Mouse (Mus musculus) erythroid progenitor cell, adult 5-6 weeks (primary cell): ENCODE data around the gene Acadsb. TPM values are rescaled to one million over a fixed set of nuclear protein-coding genes. Genes with fewer than 3 reads are reported as not detected.
A peak's percentile ranks its signal among the peaks of the same experiment; 100 is the strongest.

Experiments
- ATAC-seq: replicated peaks from 2 replicates; pipeline ENCODE4 v1.8.0; 2016; ENCODE audit warnings: moderate number of reproducible peaks, mild to moderate bottlenecking, moderate TSS enrichment, inconsistent platforms; ENCODE audit not compliant: poor library complexity, low FRiP score, severe bottlenecking
- total RNA-seq, 2 experiments: library from RNA; stranded (forward) in 1 of 2; stranded (reverse) in 1 of 2; fragments of 150-400 nt in 1 of 2; fragments of 186-747, 209-891 nt in 1 of 2; gene quantifications; 2 replicates each; pipeline versions ENCODE4 v1.2.3 to v1.2.4; 2015 to 2017; ENCODE audit warnings: low replicate concordance in 2 of 2

Gene Acadsb
- total RNA-seq, 2 experiments from 2014 or later, result 1.7 to 12.9 TPM

DNA sequence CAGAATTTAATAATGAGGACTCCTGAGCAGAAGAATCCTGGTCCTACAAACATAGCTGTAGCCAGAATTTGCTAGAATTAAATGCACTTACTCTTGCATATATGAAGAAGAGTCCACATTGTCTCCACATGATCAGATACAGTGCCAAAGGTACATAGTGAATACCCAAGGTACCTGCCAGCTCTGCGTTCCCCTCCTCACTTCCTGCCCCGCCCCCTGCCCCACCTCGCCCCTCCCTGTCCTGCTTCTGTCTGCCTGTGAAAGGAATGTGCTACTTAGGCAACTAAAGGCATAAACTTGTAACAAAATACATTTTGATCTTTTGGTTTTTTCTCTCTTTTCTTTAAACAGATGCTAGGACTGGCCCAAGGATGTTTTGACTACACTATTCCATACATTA is 26.6 kb downstream of the Acadsb start:
- no peak for ATAC-seq

DNA sequence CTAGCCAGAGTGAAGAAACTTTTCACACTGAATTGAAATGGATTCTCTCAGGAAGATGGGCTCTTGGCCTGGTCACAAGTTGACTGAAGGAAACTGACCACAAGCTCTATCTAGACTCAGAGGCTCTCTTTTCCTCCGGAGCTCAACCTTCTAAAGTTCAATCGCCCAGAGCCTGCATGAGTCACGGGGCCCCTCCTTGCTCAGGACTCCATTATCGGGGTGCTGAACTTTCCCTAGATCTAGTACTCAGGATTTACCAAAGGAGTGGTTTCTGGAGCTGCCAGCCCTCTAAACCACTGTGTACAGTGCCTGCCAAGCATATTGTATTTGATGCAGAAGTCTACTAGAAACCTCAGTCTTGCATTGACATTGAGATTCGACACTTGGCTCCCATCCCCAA is 46.3 kb downstream of the Acadsb start:
- no peak for ATAC-seq

DNA sequence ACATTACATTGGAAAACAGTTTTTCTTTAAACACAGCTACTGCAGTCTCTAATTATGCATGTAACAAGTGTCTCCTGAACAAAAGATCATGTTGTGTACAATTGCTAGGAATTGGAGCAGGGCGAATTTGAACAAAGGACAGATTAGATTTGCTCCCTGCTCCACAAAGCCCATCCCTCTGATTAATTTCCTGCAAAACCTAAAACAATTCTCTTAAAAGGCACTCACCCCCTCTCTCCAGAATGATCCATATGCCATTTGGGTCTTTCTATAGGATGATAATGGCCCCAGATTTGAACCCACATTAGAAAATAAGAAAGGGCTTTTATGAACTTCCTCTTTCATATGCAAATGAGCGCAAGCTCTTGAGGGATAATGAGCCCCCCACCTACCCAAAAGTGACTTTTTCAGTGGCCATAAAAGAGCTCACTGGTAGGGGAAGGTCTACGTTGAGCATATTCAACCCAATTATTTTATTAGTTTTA is 54.8 kb downstream of the Acadsb start:
- ATAC-seq, result no peak

DNA sequence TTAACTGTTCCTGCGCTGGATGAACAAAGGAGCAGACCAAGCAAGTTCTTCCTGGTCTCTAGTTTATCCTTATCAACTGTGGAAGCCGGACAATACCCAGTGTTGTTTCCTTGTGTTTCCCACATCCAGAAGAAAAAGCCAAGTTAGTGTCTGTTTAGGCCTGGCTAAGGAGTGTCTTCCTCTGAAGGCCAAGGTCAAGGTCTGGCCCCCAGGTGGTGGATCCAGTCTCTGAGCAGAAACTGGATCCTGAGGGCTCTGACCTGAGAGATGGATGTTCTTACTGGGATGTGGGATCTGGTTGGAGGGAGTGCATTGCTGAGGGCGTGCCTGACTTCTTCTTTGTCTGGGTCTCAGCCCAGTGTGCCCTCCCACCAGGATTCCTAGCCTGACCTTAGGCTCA is 55.3 kb downstream of the Acadsb start:
- no peak for ATAC-seq

DNA sequence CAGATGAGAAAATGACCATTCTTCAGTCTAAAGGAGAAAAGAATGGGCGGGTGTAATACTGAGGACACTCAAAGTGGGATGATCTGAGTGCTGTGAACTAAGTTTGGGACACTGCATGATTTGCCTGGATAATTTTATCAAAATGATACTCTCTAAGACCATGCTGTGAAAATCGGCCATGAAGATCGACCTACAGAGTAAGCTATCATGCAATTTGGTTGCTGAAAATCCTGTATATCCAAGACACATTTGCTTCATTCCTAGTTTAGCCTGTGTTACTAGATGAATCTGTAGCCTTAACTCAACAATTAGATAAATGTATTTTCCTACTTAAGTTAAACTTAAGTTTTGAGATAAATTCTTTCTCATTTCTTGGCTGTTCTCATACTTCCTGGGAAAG is 56.9 kb downstream of the Acadsb start:
- no peak for ATAC-seq

DNA sequence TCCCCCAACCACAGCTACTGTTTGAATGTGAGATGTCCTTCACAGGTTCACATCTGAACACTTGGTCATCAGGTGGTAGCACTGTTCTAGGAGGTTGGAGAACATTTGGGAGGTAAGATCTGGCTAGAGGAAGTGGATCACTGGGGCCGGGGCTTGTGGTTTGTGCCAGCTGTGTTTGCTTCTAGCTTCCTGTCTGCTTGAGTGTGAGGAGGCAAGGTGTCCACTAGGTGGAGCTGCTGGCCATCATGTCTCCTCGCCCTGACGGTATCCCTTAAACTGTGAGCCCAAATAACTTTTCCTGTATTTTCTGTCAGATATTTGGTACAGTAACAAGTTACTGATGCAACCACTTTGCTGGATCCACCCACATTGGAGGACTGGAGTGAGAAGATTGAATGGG is 59.1 kb downstream of the Acadsb start:
- peak; percentile 63; the same call in 1 of the 2 replicates for ATAC-seq

DNA sequence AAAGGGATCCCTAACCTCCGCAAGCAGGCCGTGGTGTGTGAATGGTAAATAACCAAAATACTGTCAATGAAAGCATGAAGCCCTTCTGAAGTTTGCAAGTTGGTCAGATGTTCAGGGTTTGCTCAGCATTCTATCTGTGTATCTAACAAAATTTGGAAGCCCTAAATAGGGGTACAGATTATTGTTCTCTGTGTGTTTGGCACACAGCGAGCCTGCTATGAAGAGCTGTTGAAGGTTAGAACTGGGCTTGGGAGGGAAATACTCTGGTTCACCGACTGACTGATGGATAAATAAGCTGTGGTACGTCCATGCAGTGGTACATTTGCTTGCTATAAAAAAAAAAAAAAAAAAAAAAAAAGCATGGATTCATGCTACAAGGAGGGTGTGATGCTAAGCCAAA is 61.1 kb downstream of the Acadsb start:
- ATAC-seq, result no peak

DNA sequence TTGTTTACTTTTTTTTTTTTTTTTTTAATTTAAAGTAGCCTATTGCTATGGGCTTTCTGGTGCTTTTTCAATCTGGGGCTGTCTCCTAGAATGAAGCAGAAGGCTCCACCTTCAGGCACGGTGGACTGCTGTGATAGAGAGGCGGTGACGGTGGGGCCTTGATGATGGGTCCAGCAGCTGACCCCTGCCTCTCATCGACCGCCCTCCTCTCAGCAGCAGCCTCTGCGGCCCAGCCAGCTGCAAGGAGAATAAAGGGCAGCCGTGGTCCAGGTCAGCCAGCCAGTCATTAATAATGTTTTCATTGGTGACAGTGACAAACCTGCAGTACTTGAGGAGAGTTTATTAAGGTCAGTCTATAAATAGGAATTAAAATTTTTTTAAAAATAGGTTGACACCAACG is 66.7 kb downstream of the Acadsb start:
- no peak for ATAC-seq

DNA sequence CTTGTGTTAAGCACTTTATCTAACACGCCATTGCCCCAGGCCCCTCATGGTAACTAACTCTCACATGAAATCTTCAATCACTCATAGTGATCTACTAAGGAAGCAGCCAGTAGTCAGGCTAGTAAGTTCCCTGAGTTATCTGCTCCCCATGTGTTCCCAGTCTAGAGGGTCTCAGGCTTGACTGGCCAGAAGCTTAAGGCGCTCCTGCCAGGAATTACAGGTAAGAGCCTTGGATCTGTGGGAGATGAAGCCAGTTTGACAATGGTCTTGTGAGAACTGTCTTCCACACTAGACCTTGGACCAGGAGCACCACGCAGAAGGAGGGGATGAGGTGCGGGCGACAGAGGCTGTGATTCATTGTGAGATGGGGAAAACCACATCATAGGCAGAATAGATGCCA is 68.0 kb downstream of the Acadsb start:
- no peak for ATAC-seq

Other genes with a start within 250 kb of the Acadsb start
- not detected in 2 replicates for gene 5430419D17Rik, start 236.2 kb upstream of the Acadsb start, total RNA-seq (2015; ENCODE audit: low replicate concordance)
- not detected in 2 replicates for gene 5430419D17Rik, start 236.2 kb upstream of the Acadsb start, total RNA-seq (2017; ENCODE audit: low replicate concordance)
- gene Cuzd1, start 88.3 kb upstream of the Acadsb start, total RNA-seq (2015; ENCODE audit: low replicate concordance), result not detected in 2 replicates
- not detected in 2 replicates for gene Cuzd1, start 88.3 kb upstream of the Acadsb start, total RNA-seq (2017; ENCODE audit: low replicate concordance)
- not detected in 2 replicates for gene Fam24b, start 81.1 kb upstream of the Acadsb start, total RNA-seq (2015; ENCODE audit: low replicate concordance)
- gene Fam24b, start 81.1 kb upstream of the Acadsb start, total RNA-seq (2017; ENCODE audit: low replicate concordance), result not detected in 2 replicates
- not detected in 2 replicates for gene Fam24a, start 76.7 kb upstream of the Acadsb start, total RNA-seq (2015; ENCODE audit: low replicate concordance)
- gene Fam24a, start 76.7 kb upstream of the Acadsb start, total RNA-seq (2017; ENCODE audit: low replicate concordance), result not detected in 2 replicates
- gene 2310057M21Rik, start 47.8 kb upstream of the Acadsb start, total RNA-seq (2015; ENCODE audit: low replicate concordance), result 4.3 and 9.2 TPM in 2 replicates
- 5.6 and 6.0 TPM in 2 replicates for gene 2310057M21Rik, start 47.8 kb upstream of the Acadsb start, total RNA-seq (2017; ENCODE audit: low replicate concordance)
- gene Pstk, start 39.5 kb upstream of the Acadsb start, total RNA-seq (2015; ENCODE audit: low replicate concordance), result 3.6 and 15.9 TPM in 2 replicates
- 3.3 and 4.5 TPM in 2 replicates for gene Pstk, start 39.5 kb upstream of the Acadsb start, total RNA-seq (2017; ENCODE audit: low replicate concordance)
- gene Ikzf5, start 80 bp upstream of the Acadsb start, total RNA-seq (2015; ENCODE audit: low replicate concordance), result 53.3 and 72.9 TPM in 2 replicates
- 46.1 and 50.6 TPM in 2 replicates for gene Ikzf5, start 80 bp upstream of the Acadsb start, total RNA-seq (2017; ENCODE audit: low replicate concordance)
- gene Hmx3, start 132.3 kb downstream of the Acadsb start, total RNA-seq (2015; ENCODE audit: low replicate concordance), result not detected in 2 replicates
- gene Hmx3, start 132.3 kb downstream of the Acadsb start, total RNA-seq (2017; ENCODE audit: low replicate concordance), result not detected in 2 replicates
- gene Hmx2, start 138.2 kb downstream of the Acadsb start, total RNA-seq (2015; ENCODE audit: low replicate concordance), result not detected in 2 replicates
- not detected in 2 replicates for gene Hmx2, start 138.2 kb downstream of the Acadsb start, total RNA-seq (2017; ENCODE audit: low replicate concordance)
- 177 and 201 TPM in 2 replicates for gene Bub3, start 149.6 kb downstream of the Acadsb start, total RNA-seq (2015; ENCODE audit: low replicate concordance)
- 147 and 174 TPM in 2 replicates for gene Bub3, start 149.6 kb downstream of the Acadsb start, total RNA-seq (2017; ENCODE audit: low replicate concordance)